Comparison of ENCODE assay signal across 17 mouse cellular contexts in the genomic region with DNA sequence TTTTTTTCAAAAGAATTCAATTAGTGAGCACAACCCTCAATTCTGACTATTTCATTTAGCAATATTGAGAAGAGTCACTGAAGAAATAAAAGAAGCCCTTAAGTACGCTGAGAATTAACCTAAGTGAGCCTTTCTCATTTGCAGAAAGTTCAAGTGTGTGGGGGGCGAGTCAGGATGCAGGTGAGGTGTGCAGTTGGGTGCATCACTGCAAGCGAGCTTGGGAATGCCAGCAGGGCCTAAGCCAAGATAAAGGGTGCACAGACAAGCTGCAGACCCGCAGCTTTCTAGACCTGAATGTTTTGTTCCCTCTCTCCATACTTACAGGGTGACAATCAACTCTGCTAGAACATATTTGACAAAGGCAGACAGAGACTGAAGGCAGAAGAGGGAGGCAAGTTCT.
DNase-seq lines count a peak whose midpoint lies in the region; ATAC-seq and TF ChIP-seq lines count a peak whose summit lies in the region.
"Had no signal": no experiment of that assay in that cellular context is flagged by ENCODE, and none has a peak within 500 bp of the region (broad histone marks: within the 10 kb centered on the region; RNA-seq: fewer than 3 reads in every experiment).

No protein-coding gene starts in this region.

- peaks cover 34% of the 10 kb centered on the region for H3K4me1 ChIP-seq in erythroblast, embryonic 14.5 days (ENCODE audit: control insufficient read depth)
- peaks cover 26% of the 10 kb centered on the region for H3K4me1 ChIP-seq in spleen, adult 2 months (ENCODE audit: control insufficient read depth, insufficient read depth, insufficient read length)
- peaks cover under 1% of the 10 kb centered on the region; the same call in 1 of the 2 replicates for H3K4me1 ChIP-seq in kidney, adult 2 months (ENCODE audit: control insufficient read depth, insufficient read depth, low read length)

- no peaks in the 10 kb centered on the region for H3K27me3 ChIP-seq in erythroblast, embryonic 14.5 days (ENCODE audit: control insufficient read depth)
- H3K27me3 ChIP-seq in spleen, adult 2 months (ENCODE audit: control insufficient read depth, insufficient read depth, low read length) = no peaks in the 10 kb centered on the region
- no peaks in the 10 kb centered on the region for H3K27me3 ChIP-seq in kidney, adult 2 months (replicated peaks; ENCODE audit: control insufficient read depth, insufficient read depth, low read length)
- H3K27me3 ChIP-seq: embryonic facial prominence, embryonic 15.5 days; forebrain, embryonic 15.5 days; midbrain, embryonic 13.5 days had no signal

- H3K9me3 ChIP-seq in erythroblast, embryonic 14.5 days (ENCODE audit: control insufficient read depth, low read length) = no peaks in the 10 kb centered on the region
- H3K9me3 ChIP-seq: embryonic facial prominence, embryonic 15.5 days; forebrain, embryonic 15.5 days; midbrain, embryonic 13.5 days had no signal

- peak overlapping the region; percentile 62 for H3K27ac ChIP-seq in spleen, adult 2 months (ENCODE audit: insufficient read depth, low read length)
- no peak overlapping the region for H3K27ac ChIP-seq in kidney, adult 2 months (ENCODE audit: insufficient read depth, low read depth, low read length)
- H3K27ac ChIP-seq: embryonic facial prominence, embryonic 15.5 days; forebrain, embryonic 15.5 days; midbrain, embryonic 13.5 days had no signal

- H3K4me3 ChIP-seq in erythroblast, embryonic 14.5 days (replicated peaks) = peak overlapping the region; percentile 10
- peak overlapping the region; percentile 7 for H3K4me3 ChIP-seq in spleen, adult 2 months (ENCODE audit: extremely low read depth, insufficient read depth, insufficient read length)
- H3K4me3 ChIP-seq in kidney, adult 2 months (ENCODE audit: insufficient read depth, low read depth, low read length) = no peak overlapping the region
- H3K4me3 ChIP-seq: embryonic facial prominence, embryonic 15.5 days; forebrain, embryonic 15.5 days; midbrain, embryonic 13.5 days; myocyte had no signal

- TF ChIP-seq POLR2A in spleen, adult 2 months (IDR thresholded peaks at IDR 0.05; ENCODE audit: low read depth, low read length) = no peak
- no peak for TF ChIP-seq POLR2A in kidney, adult 2 months (IDR thresholded peaks at IDR 0.05; ENCODE audit: low read depth, low read length)

- no peak for ATAC-seq in erythroblast, adult 5-6 weeks (replicated peaks; ENCODE audit: low FRiP score, poor library complexity, severe bottlenecking)
- ATAC-seq: forebrain, embryonic 15.5 days; midbrain, embryonic 13.5 days had no signal

- no peak for TF ChIP-seq CTCF in spleen, adult 2 months (IDR thresholded peaks at IDR 0.05; ENCODE audit: extremely low read depth, insufficient read depth, insufficient read length, insufficient replicate concordance)
- TF ChIP-seq CTCF in kidney, adult 2 months (conservative IDR thresholded peaks at IDR 0.05; ENCODE audit: insufficient read depth, insufficient read length, low read depth, low read length) = no peak

- no peaks in the 10 kb centered on the region for H3K36me3 ChIP-seq in erythroblast, embryonic 14.5 days (ENCODE audit: control insufficient read depth)
- H3K36me3 ChIP-seq in spleen, adult 2 months (ENCODE audit: control insufficient read depth, insufficient read depth, low read length) = peaks cover 2% of the 10 kb centered on the region
- H3K36me3 ChIP-seq in kidney, adult 2 months (ENCODE audit: control insufficient read depth, insufficient read depth, low read length) = no peaks in the 10 kb centered on the region
- H3K36me3 ChIP-seq: embryonic facial prominence, embryonic 15.5 days; forebrain, embryonic 15.5 days; midbrain, embryonic 13.5 days had no signal

- DNase-seq in spleen, adult 2 months (ENCODE audit: low read depth in 1 of 2, low spot score in 2 of 2) = no peak
- DNase-seq in spleen, postnatal 4 days (ENCODE audit: low spot score in 2 of 2) = no peak
- peak; percentile 29 for DNase-seq in naive thymus-derived CD4-positive, alpha-beta T cell, adult 2 months (ENCODE audit: low read depth)
- DNase-seq in thymus, postnatal 4 days = peak; percentile 60
- no peak for DNase-seq in natural killer cell, adult 2 months (ENCODE audit: low spot score in 2 of 2)
- no peak for DNase-seq in kidney, adult 2 months
- DNase-seq: adrenal gland, postnatal 36 days; cerebellum, adult 9-11 months; embryo, embryonic 11 days; kidney, postnatal 4 days; lung, adult 18-20 months had no signal

- 32% methylated on average over 4 of the region's 4 CpGs for WGBS in spleen, adult 2 months
- 86% methylated on average over 4 of the region's 4 CpGs for WGBS in kidney, adult 2 months

Comparison
In these comparisons a context has a peak if more than half of its experiments do, and no peak if none do; other contexts are left out.
1. DNase-seq: peak in naive thymus-derived CD4-positive, alpha-beta T cell, adult 2 months (single experiment) and thymus, postnatal 4 days (single experiment); none in spleen, adult 2 months (0 of 2), spleen, postnatal 4 days (0 of 2), natural killer cell, adult 2 months (0 of 2) and kidney, adult 2 months (single experiment).